Mouse (Mus musculus): Measurements from ENCODE around the gene Lipc. TPM values are rescaled to one million over a fixed set of nuclear protein-coding genes. Genes with fewer than 3 reads are reported as not detected.
"Not testable (repeated sequence)": the region's sequence is repeated elsewhere in the genome, so short reads cannot be mapped to it uniquely, and the experiment has no call there.

Gene Lipc
- total and polyA plus RNA-seq, 2 experiments from 2014 or later: not detected

DNA sequence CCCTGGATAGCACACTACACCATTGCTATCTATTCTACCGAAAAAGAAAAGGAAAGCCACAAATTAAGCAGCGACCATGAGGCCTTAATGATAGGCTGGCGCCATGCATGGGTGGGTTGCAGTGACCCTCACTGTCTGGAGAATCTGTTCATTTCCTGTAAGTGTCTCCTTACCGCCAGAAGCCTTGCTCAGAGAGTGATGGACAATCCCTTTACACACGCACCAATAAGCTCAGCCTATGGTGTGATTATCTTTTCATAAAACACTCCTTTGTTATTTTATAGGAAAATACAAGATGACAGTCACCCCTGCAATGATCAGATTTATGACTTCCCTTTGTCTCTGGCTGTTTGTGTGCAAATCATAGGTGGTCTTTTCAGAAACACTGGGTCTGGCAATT lies 92.8 kb downstream of the Lipc start:
- ATAC-seq (ENCODE audit: low FRiP score) (no peak), DNase-seq (ENCODE audit: low spot score) (no peak)
- no peak overlapping the region for H3K9ac ChIP-seq (replicated peaks; ENCODE audit: low read length, poor library complexity, severe bottlenecking)
- H3K36me3 ChIP-seq (ENCODE audit: insufficient read depth, low read length): no peaks in the 10 kb centered on the region
- WGBS: 73% methylated on average over 5 of the region's 5 CpGs
- H3K4me2 ChIP-seq (ENCODE audit: low read depth, low read length, poor library complexity, severe bottlenecking): no peak overlapping the region
- no peak overlapping the region for H3K4me3 ChIP-seq (ENCODE audit: low read depth, low read length)
- no peaks in the 10 kb centered on the region for H3K4me1 ChIP-seq (ENCODE audit: insufficient read depth, low read length)
- H3K27ac ChIP-seq (ENCODE audit: low read depth, low read length): no peak overlapping the region
- TF ChIP-seq CTCF (IDR thresholded peaks at IDR 0.05): no peak
- no peaks in the 10 kb centered on the region for H3K9me3 ChIP-seq (ENCODE audit: low read length)
- no peaks in the 10 kb centered on the region for H3K27me3 ChIP-seq (ENCODE audit: insufficient read depth, low read length)

DNA sequence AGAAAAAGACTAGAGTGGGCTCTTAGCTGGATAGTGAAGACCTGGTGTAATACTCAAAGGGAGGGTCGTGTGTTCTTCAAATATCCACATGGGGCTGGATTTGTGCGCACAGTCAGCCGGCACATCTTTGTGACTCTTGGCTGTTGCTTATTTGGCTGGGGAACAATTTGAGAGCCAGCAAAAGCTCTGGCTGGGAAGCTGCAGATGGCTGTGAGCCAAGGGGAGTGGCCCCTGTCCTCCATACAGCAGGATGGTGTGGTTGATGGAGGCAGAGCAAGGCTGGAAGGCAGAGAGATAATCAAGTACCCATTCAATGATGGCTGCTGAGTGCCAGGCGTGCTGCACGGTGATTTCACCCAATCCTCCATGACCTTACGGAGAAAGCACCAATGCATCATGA lies 96.2 kb downstream of the Lipc start:
- no peak for TF ChIP-seq CTCF (IDR thresholded peaks at IDR 0.05)
- H3K4me2 ChIP-seq (ENCODE audit: low read depth, low read length, poor library complexity, severe bottlenecking): no peak overlapping the region

GRCm38 (mm10) chr9:70854950-70855349 lies 97.1 kb downstream of the Lipc start:
- no peak for DNase-seq (ENCODE audit: low spot score)
- Histone ChIP-seq H3K27ac (ENCODE audit: low read depth, low read length) (no peak overlapping the region), H3K9me3 (ENCODE audit: low read length) (no peaks in the 10 kb centered on the region), H3K4me2 (ENCODE audit: low read depth, low read length, poor library complexity, severe bottlenecking) (no peak overlapping the region), H3K36me3 (ENCODE audit: insufficient read depth, low read length) (no peaks in the 10 kb centered on the region), H3K9ac (replicated peaks; ENCODE audit: low read length, poor library complexity, severe bottlenecking) (no peak overlapping the region), H3K27me3 (ENCODE audit: insufficient read depth, low read length) (no peaks in the 10 kb centered on the region), H3K4me1 (ENCODE audit: insufficient read depth, low read length) (no peaks in the 10 kb centered on the region), H3K4me3 (ENCODE audit: low read depth, low read length) (no peak overlapping the region)
- TF ChIP-seq CTCF (IDR thresholded peaks at IDR 0.05): no peak
- ATAC-seq (ENCODE audit: low FRiP score): no peak
- WGBS: 81% methylated on average over 6 of the region's 6 CpGs

More for the DNA sequence above, 96.2 kb downstream of the Lipc start:
- DNase-seq (ENCODE audit: low spot score) (peak; percentile 65), ATAC-seq (ENCODE audit: low FRiP score) (no peak)
- no peaks in the 10 kb centered on the region for H3K36me3 ChIP-seq (ENCODE audit: insufficient read depth, low read length)
- H3K9ac ChIP-seq (replicated peaks; ENCODE audit: low read length, poor library complexity, severe bottlenecking): no peak overlapping the region
- no peak overlapping the region for H3K4me3 ChIP-seq (ENCODE audit: low read depth, low read length)
- no peaks in the 10 kb centered on the region for H3K4me1 ChIP-seq (ENCODE audit: insufficient read depth, low read length)
- no peaks in the 10 kb centered on the region for H3K9me3 ChIP-seq (ENCODE audit: low read length)
- 71% methylated on average over 6 of the region's 6 CpGs for WGBS
- H3K27me3 ChIP-seq (ENCODE audit: insufficient read depth, low read length): no peaks in the 10 kb centered on the region
- H3K27ac ChIP-seq (ENCODE audit: low read depth, low read length): no peak overlapping the region

DNA sequence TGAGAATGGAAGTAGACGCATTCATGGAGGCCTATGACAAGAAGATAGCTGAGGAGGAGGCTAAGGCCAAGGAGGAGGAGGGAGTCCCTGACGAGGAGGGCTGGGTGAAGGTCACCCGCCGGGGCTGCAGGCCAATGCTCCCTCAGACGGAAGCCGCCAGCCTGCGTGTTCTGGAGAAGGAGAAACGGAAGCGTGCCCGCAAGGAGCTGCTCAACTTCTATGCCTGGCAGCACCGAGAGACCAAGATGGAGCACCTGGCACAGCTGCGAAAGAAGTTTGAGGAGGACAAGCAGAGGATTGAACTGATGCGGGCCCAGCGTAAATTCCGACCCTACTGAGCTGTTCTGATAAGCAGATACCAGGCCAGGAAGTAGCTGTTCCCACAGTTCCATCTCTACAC lies 98.9 kb downstream of the Lipc start:
- not testable (repeated sequence) for H3K27me3 ChIP-seq (ENCODE audit: insufficient read depth, low read length); DNase-seq (ENCODE audit: low spot score); H3K4me1 ChIP-seq (ENCODE audit: insufficient read depth, low read length); H3K4me2 ChIP-seq (ENCODE audit: low read depth, low read length, poor library complexity, severe bottlenecking); H3K27ac ChIP-seq (ENCODE audit: low read depth, low read length); H3K36me3 ChIP-seq (ENCODE audit: insufficient read depth, low read length); H3K9ac ChIP-seq (replicated peaks; ENCODE audit: low read length, poor library complexity, severe bottlenecking); H3K9me3 ChIP-seq (ENCODE audit: low read length); H3K4me3 ChIP-seq (ENCODE audit: low read depth, low read length); ATAC-seq (ENCODE audit: low FRiP score)
- 96% methylated on average over 15 of the region's 15 CpGs for WGBS

- Histone ChIP-seq H3K36me3 (ENCODE audit: insufficient read depth, low read length) (no peaks in the 10 kb centered on the region), H3K4me3 (ENCODE audit: low read depth, low read length) (no peak overlapping the region), H3K9ac (replicated peaks; ENCODE audit: low read length, poor library complexity, severe bottlenecking) (no peak overlapping the region), H3K27me3 (ENCODE audit: insufficient read depth, low read length) (no peaks in the 10 kb centered on the region), H3K4me1 (ENCODE audit: insufficient read depth, low read length) (no peaks in the 10 kb centered on the region), H3K9me3 (ENCODE audit: low read length) (no peaks in the 10 kb centered on the region), H3K27ac (ENCODE audit: low read depth, low read length) (peak overlapping the region; percentile 28; the same call in 1 of the 2 replicates), H3K4me2 (ENCODE audit: low read depth, low read length, poor library complexity, severe bottlenecking) (no peak overlapping the region)
- ATAC-seq (ENCODE audit: low FRiP score) (peak; percentile 52; the same call in 1 of the 2 replicates), DNase-seq (ENCODE audit: low spot score) (peak; percentile 61)
- WGBS: 63% methylated on average over 3 of the region's 3 CpGs
- no peak for TF ChIP-seq CTCF (IDR thresholded peaks at IDR 0.05)
Measured at GRCm38 (mm10) chr9:70851533-70851932, 100.5 kb downstream of the Lipc start.

DNA sequence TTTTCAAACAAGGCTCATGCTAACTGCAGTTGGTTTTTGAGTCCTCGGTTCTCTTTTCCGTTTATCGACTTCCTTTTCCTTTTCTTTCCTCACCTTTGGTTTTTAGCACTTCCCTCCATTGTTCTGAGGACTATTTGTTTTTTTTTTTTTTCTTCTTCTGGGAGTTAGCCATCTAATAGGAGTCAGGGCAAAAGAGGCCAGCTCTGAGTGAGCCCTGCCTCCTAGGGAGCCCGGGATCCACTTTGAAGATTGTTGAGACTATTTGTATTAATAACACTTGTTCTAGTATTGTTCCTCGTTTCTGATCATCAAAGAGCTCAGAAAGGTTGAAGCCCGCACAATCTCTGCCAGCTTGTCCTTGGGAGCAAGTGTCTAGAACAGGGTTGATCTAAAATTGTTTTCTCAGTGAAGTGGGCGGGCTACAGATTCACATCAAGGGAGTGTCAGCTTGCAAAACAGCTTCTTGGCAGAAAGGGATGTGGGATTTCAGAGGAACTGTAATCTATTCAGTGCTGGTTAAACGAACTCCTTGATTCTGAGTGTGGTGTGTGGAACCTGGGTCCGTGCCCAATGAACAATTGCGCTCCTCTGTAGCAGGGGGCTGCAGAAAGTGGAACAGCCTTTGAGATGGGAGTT lies 103.8 kb downstream of the Lipc start:
- no peak overlapping the region for H3K4me3 ChIP-seq (ENCODE audit: low read depth, low read length)
- WGBS: 60% methylated on average over 10 of the region's 10 CpGs
- no peak overlapping the region for H3K9ac ChIP-seq (replicated peaks; ENCODE audit: low read length, poor library complexity, severe bottlenecking)
- 0 out of 2 replicates have a peak overlapping the region, but pooled peaks have one; percentile 12 for H3K27ac ChIP-seq (ENCODE audit: low read depth, low read length)
- H3K27me3 ChIP-seq (ENCODE audit: insufficient read depth, low read length): no peaks in the 10 kb centered on the region
- H3K36me3 ChIP-seq (ENCODE audit: insufficient read depth, low read length): no peaks in the 10 kb centered on the region
- DNase-seq (ENCODE audit: low spot score) (peak; percentile 55), ATAC-seq (ENCODE audit: low FRiP score) (no peak)
- H3K4me1 ChIP-seq (ENCODE audit: insufficient read depth, low read length): no peaks in the 10 kb centered on the region
- no peak for TF ChIP-seq CTCF (IDR thresholded peaks at IDR 0.05)
- no peak overlapping the region for H3K4me2 ChIP-seq (ENCODE audit: low read depth, low read length, poor library complexity, severe bottlenecking)
- no peaks in the 10 kb centered on the region for H3K9me3 ChIP-seq (ENCODE audit: low read length)
